In the genomic region with DNA sequence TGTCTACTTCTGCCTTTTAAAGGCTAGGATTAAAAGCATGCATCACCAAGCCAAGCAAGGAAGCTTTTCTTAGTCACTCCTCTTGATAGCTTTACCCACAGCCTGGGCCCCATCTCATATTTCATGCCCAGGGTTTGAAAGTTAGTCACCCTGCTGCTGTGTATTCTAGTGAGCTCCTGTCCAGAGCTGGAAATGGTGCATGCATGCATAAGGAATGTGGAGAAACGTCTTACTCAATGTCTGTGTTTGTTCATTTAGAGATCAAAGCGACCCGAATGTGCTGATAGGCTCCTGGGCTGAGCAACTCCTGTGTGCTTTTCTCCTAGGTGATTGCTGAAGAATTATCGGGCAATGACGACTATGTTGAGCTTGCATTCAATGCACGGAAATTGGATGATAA, we compare ENCODE assay signal across 17 mouse cellular contexts.
DNase-seq lines count a peak whose midpoint lies in the region; ATAC-seq lines count a peak whose summit lies in the region.
"Had no signal": no experiment of that assay in that cellular context is flagged by ENCODE, and none has a peak within 500 bp of the region (broad histone marks: within the 10 kb centered on the region; RNA-seq: fewer than 3 reads in every experiment).

No protein-coding gene starts in this region.

- H3K4me2 ChIP-seq in heart, embryonic 16.5 days (ENCODE audit: low read depth, low read length): no peak overlapping the region
- no peak overlapping the region for H3K4me2 ChIP-seq in midbrain, embryonic 15.5 days
- no peak overlapping the region for H3K4me2 ChIP-seq in neural tube, embryonic 15.5 days
- H3K4me2 ChIP-seq: liver, embryonic 11.5 days; neural tube, embryonic 12.5 days had no signal

- DNase-seq in heart, adult 9 months (ENCODE audit: low spot score in 2 of 2): no peak
- DNase-seq in urinary bladder, postnatal 14 days (ENCODE audit: low spot score): peak; percentile 17
- DNase-seq in urinary bladder, postnatal 10 days (ENCODE audit: low spot score): no peak
- DNase-seq in fibroblast of lung, adult 2 months (ENCODE audit: low read depth): peak; percentile 36
- DNase-seq in yolk sac, embryonic 10.5 days (ENCODE audit: low spot score): peak; percentile 17
- DNase-seq: adrenal gland, postnatal 25 days; cerebellum, postnatal 36 days; kidney, postnatal 10 days; retina, postnatal 1 day had no signal

- WGBS in heart, embryonic 16.5 days: 43% methylated on average over 6 of the region's 6 CpGs
- 26% methylated on average over 6 of the region's 6 CpGs for WGBS in midbrain, embryonic 15.5 days
- 39% methylated on average over 6 of the region's 6 CpGs for WGBS in neural tube, embryonic 15.5 days

- H3K4me3 ChIP-seq in heart, embryonic 16.5 days (ENCODE audit: low read length): no peak overlapping the region
- H3K4me3 ChIP-seq in midbrain, embryonic 15.5 days: no peak overlapping the region
- no peak overlapping the region for H3K4me3 ChIP-seq in neural tube, embryonic 15.5 days (replicated peaks)
- H3K4me3 ChIP-seq: heart, embryonic 10.5 days; neural tube, embryonic 12.5 days had no signal

- H3K27me3 ChIP-seq in heart, embryonic 16.5 days (ENCODE audit: control insufficient read depth, insufficient read depth, low read length): no peaks in the 10 kb centered on the region
- H3K27me3 ChIP-seq in midbrain, embryonic 15.5 days (replicated peaks): no peaks in the 10 kb centered on the region
- no peaks in the 10 kb centered on the region for H3K27me3 ChIP-seq in neural tube, embryonic 15.5 days (replicated peaks)
- H3K27me3 ChIP-seq: neural tube, embryonic 12.5 days had no signal

- no peaks in the 10 kb centered on the region for H3K36me3 ChIP-seq in heart, embryonic 16.5 days (ENCODE audit: control insufficient read depth, insufficient read depth)
- H3K36me3 ChIP-seq in midbrain, embryonic 15.5 days (replicated peaks): no peaks in the 10 kb centered on the region
- no peaks in the 10 kb centered on the region for H3K36me3 ChIP-seq in neural tube, embryonic 15.5 days
- H3K36me3 ChIP-seq: G1E; heart, embryonic 10.5 days; neural tube, embryonic 12.5 days had no signal

- H3K9me3 ChIP-seq in heart, embryonic 16.5 days (replicated peaks; ENCODE audit: control insufficient read depth, low read length): no peaks in the 10 kb centered on the region
- H3K9me3 ChIP-seq in midbrain, embryonic 15.5 days: no peaks in the 10 kb centered on the region
- H3K9me3 ChIP-seq in neural tube, embryonic 15.5 days (replicated peaks): no peaks in the 10 kb centered on the region
- H3K9me3 ChIP-seq: heart, embryonic 10.5 days; neural tube, embryonic 12.5 days had no signal

- no peak overlapping the region for H3K27ac ChIP-seq in heart, embryonic 16.5 days (ENCODE audit: low read length)
- no peak overlapping the region for H3K27ac ChIP-seq in midbrain, embryonic 15.5 days
- no peak overlapping the region for H3K27ac ChIP-seq in neural tube, embryonic 15.5 days (replicated peaks)
- H3K27ac ChIP-seq: heart, embryonic 10.5 days; neural tube, embryonic 12.5 days had no signal

- no peaks in the 10 kb centered on the region for H3K4me1 ChIP-seq in heart, embryonic 16.5 days (ENCODE audit: control insufficient read depth, insufficient read depth, low read length)
- no peaks in the 10 kb centered on the region for H3K4me1 ChIP-seq in midbrain, embryonic 15.5 days
- H3K4me1 ChIP-seq in neural tube, embryonic 15.5 days: no peaks in the 10 kb centered on the region
- H3K4me1 ChIP-seq: heart, embryonic 10.5 days; neural tube, embryonic 12.5 days had no signal

- ATAC-seq in heart, embryonic 16.5 days (replicated peaks; ENCODE audit: extremely low read depth, insufficient read depth, low FRiP score): peak; percentile 4; the same call in 1 of the 2 replicates
- ATAC-seq in midbrain, embryonic 15.5 days (replicated peaks): no peak
- ATAC-seq in neural tube, embryonic 15.5 days (ENCODE audit: low FRiP score): no peak
- ATAC-seq: hindbrain, embryonic 16.5 days had no signal

- no peak overlapping the region for H3K9ac ChIP-seq in heart, embryonic 16.5 days (ENCODE audit: low read length)
- no peak overlapping the region for H3K9ac ChIP-seq in midbrain, embryonic 15.5 days
- no peak overlapping the region for H3K9ac ChIP-seq in neural tube, embryonic 15.5 days (replicated peaks)
- H3K9ac ChIP-seq: neural tube, embryonic 12.5 days had no signal

Comparison
In these comparisons a context has a peak if more than half of its experiments do, and no peak if none do; other contexts are left out.
1. DNase-seq: peak in urinary bladder, postnatal 14 days (single experiment), fibroblast of lung, adult 2 months (single experiment) and yolk sac, embryonic 10.5 days (single experiment); none in heart, adult 9 months (0 of 2) and urinary bladder, postnatal 10 days (single experiment).